Mouse (Mus musculus): ENCODE data around the gene Katnal1.

The Katnal1 gene

GRCm38 (mm10) chr5:148953098-148953497, 24.0 kb upstream of the Katnal1 start:
- DNase-seq: no peak

DNA sequence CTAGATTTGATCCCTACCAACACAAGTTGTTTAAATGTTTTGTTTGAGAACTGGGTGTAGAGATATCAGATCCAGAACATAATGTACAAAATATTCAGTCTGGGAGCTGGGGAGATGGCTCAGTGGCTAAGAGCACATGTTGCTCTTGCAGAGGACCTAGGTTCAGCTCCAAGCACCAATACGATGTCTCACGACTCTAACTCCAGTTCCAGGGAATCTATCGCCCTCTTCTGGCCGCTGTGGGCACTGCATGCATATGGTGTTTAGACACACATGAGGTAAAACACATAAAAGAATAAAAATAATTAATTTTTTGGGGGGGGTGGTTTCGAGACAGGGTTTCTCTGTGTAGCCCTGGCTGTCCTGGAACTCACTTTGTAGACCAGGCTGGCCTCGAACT, 23.3 kb upstream of the Katnal1 start:
- DNase-seq: peak; percentile 26

DNA sequence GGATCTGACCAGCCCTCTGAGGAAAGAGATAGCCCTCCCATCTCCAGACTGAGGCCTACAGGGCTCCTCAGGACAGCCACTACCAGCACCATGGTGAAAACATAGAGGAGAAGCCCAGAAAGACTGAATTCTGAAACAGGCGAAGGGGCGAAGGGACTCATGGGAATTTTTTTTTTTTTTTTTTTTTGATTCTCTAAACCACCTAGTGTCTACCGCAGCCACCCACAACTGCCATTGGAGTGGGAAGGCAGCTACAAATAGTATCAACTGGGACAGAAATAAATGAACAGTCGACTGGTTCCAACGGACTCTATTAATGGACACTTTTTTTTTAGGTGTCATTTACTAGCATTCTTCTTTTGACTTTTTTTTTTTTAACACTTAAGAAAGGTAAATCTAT, 22.2 kb upstream of the Katnal1 start:
- DNase-seq: no peak

- DNase-seq: no peak
Observed at GRCm38 (mm10) chr5:148950064-148950463, 20.9 kb upstream of the Katnal1 start.

DNA sequence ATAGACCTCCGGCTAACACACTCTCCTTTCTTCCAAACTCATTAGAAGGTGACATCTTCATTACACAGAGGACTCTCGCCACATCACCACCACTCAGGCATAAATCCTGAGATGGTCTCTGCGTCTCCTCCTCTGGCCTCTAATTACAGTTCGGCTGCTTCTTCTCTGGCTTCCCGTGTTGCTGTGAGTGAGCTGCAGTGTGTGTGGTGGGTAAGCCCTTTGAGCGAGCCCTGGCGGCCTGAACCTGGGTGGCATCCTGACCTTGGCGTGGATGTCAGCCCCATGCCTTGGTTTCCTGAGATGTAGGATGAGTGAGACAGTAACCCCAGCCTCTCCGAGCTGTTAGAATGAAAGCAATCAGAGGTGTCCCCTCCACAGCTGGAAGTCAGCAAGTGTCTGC, 19.5 kb upstream of the Katnal1 start:
- no peak for DNase-seq

- no peak for DNase-seq
Observed at GRCm38 (mm10) chr5:148947412-148947811, 18.3 kb upstream of the Katnal1 start.

DNA sequence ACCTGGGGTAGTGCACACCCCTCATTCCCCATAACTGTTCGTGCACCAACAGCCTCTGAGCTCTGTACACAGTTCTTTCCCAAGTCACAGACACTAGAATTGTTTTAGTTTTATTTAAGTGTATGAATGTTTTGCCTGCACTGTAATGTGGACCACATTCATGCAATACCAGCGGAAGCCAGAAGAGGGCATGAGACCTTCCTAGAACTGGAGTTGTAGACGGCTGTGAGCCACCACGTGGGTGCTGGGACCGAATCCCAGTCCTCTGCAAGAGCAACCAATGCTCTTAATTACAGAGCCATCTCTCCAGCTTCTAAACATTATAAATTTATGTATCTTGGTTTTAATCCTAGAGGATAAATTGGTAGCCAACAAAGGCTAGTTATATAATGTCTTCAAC, 17.7 kb upstream of the Katnal1 start:
- DNase-seq: no peak

- DNase-seq: no peak
Observed at GRCm38 (mm10) chr5:148945735-148946134, 16.6 kb upstream of the Katnal1 start.

GRCm38 (mm10) chr5:148944024-148944423, 14.9 kb upstream of the Katnal1 start:
- no peak for DNase-seq

DNA sequence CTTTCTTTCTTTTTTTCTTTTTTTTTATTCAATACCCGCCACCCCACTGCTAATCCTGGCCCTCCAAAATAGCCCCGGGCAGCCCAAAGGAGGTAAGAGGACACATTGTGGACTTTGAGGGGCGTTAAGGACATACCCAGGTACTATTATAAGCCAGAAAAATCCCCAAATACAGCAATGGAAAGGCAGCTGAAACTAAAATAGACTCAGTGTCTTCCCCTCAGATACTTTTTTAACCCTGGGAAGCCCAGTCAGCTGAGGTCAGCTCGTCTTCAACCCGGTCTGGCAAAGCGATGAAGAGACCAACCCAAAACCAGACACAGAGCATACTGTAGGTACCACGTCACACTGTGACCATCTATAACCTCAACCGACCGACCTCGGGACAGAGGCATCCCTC, 14.3 kb upstream of the Katnal1 start:
- no peak for DNase-seq

- DNase-seq: no peak
Observed at GRCm38 (mm10) chr5:148942957-148943356, 13.8 kb upstream of the Katnal1 start.

DNA sequence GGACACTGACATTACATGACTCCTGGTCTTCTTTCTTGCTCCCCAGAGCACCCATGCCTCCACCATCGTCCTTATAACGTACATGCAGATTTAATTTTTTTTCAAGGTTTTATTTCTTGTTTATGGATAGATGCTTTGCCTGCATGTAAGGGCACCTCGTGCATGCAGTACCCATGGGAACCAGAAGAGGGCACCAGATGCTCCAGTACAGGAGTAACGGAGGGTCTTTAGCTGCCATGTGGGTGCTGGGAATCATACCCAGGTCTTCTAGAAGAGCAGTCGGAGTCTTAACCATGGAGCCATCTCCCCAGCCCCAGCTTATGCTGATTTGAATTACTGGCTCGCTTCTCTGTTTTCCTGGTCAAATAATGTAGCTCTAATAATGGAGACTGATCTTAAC, 13.2 kb upstream of the Katnal1 start:
- DNase-seq: no peak

- DNase-seq: no peak
Observed at GRCm38 (mm10) chr5:148941867-148942266, 12.7 kb upstream of the Katnal1 start.

GRCm38 (mm10) chr5:148939948-148940382, 10.8 kb upstream of the Katnal1 start:
- no peak for DNase-seq

DNA sequence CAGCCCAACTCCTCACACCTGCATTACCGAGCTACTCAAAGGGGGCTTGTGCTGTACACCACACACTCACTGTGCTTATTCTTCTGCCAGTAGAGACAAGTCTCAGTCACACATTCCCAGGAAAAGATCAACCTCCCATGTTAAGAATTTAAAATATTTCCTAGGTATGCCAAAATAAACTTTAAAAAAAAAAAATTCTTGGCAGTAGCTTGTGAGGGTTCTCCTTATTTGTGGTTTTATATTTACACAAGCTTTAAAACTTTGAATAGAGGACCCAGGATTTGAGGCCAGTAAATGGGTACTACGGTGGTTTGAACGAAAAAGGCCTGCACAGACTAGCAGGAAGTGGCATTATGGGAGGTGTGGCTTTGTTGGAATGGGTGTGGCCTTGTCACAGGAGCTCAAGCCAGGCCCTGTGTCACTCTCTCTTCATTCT, 7.4 kb upstream of the Katnal1 start:
- no peak for DNase-seq

- no peak for DNase-seq
Observed at GRCm38 (mm10) chr5:148935871-148936270, 6.8 kb upstream of the Katnal1 start.

DNA sequence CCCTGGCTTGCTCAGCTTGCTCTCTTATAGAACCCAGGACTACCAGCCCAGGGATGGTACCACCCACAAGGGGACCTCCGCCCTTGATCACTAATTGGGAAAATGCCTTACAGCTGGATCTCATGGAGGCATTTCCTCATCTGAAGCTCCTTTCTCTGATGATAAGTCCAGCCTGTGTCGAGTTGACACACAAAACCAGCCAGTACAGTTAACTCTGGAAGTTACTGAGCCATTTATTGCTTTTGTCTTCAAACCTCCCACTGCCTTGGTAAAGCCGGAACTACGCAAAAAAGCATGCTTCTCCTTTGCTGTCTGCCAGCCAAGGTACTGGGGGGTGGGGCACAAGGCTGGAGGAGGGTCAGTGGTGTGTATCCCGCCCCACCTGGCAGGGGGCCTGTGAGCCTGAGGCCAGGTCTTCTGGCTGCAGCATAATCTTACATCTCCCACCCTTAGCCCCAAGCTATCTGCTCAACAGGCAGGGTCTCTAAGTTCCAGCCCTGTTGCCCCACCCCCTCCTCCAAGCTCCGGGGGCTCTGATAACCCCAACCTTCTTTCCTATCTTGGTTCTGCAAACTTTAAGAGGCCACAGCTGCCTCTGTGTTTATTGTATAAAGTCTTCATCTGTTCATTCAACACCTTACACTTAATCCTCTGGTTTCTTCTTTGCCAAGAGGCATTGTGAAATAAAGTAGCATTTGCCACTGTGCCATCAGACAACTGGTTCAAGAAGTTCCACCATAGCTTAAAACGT, 6.1 kb upstream of the Katnal1 start:
- no peak for DNase-seq

DNA sequence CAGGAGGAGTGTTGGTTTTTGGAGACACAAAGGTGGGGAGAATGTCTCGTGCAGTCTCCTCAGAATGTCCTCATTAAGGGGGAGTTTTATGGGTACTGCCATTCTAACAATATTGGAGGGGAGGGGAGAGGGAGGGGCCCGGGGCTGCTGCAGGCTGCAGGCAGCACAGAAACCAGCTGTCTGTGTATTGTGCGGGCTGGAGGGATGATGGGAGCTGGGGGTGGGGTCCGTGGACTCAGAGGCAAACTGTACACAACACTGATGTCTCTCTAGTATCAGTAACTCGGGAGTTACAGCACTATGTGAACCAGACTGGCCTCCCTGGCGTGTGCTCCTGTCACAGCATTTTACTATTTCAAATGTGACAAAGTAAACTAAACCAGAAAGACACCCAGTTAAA, 5.3 kb upstream of the Katnal1 start:
- no peak for DNase-seq

DNA sequence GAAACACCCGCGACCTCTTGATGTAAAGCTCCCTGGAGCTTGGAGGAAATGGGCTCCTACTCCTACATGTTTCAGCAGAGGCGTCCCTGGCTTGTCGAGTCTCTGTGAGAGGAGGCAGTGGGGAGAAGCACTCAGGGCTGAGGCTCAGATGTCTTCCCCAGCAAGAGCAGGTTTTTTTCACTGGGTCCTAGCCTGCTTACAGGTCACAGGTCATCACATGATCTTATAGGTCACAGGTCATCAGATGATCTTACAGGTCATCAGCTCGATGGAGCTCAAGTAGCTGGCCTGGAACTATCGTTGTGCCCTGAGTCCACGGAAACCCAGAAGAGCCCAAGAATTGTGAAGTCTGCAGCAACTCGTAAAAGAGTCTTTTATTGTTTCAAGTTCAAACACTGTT, 4.6 kb upstream of the Katnal1 start:
- no peak for DNase-seq

DNA sequence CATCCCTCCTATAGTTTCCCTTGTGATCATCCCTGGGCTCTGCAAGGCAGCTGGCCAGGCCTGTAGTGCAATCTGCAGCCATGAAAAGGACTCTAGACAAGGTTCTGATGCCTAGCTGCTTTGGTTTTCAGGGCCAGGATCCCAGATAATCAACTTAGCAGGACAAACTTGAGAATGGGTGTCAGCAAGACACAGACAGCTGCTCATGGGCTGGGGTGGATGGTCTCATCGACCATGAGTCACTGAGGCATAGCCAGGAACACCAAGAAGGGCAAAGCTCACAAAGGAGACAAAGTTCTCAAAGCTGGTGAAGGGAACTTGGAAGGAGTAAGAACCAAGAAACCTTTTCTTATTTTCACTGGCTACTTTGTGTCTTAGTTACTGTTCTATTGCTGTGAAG, 2.2 kb upstream of the Katnal1 start:
- no peak for DNase-seq

GRCm38 (mm10) chr5:148928382-148929115, 571 bp downstream of the Katnal1 start:
- DNase-seq: peak; percentile 93

GRCm38 (mm10) chr5:148927717-148928223, 1.4 kb downstream of the Katnal1 start:
- DNase-seq: no peak

GRCm38 (mm10) chr5:148924586-148924985, 4.5 kb downstream of the Katnal1 start:
- no peak for DNase-seq

- no peak for DNase-seq
Observed at GRCm38 (mm10) chr5:148924051-148924450, 5.1 kb downstream of the Katnal1 start.
